Mouse (Mus musculus): ENCODE measurements around the gene Jhy.

Gene Jhy

GRCm38 (mm10) chr9:40927351-40927980, 36.5 kb downstream of the Jhy start:
- CTCF ChIA-PET, result no interaction called here

DNA sequence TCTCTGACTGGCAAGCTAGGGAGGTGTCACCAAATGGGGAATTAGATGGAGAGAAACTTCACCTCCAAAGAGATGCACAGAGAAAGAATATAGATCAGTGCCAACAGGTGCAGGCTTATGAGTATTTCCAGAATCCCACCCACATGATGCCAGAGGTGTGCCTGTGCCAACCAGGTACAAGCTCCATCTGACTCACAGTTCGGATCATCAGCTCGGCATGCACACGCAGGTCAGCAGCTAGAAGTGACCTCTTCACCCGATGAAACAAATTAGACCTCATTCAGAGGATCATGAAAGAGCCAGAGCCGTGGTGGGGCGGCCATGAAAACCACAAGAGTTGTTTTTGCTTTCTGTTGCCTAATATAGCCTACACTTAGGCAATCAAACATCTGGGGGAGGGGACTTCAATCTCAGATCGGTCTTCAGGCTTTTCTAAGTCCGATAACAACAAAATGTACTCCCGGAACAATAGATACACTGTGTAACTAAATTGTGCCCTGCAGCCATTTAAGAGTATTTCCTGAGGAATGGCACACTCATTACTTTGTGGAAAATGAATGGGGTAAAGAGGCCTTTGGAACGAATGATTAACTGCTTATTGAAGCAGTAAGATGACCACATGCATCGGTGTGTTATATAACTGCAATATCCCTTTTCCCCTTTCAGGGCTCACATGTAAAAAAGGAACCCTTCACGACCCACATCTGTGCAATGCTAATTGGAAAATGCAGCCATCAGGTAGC, 45.9 kb downstream of the Jhy start:
- CTCF ChIA-PET, result no interaction called here

DNA sequence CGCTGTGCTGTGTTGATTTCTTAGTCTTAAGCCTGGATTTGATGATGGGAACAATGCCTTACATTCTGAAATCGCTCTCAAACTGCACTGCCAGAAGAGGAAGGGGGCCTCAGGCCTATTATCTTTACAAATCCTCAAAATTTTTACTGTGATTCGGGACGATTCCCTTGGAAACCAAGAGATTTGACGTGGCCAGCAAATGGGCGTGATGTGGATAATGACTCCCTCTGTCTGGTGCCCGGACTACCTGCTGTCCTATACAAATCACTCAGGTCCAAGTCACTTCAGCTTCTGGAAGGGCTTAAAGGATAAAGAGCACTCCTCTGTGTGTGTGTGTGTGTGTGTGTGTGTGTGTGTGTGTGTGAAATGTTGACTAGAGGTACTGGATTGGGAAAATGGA, 55.0 kb downstream of the Jhy start:
- CTCF ChIA-PET, result no interaction called here

GRCm38 (mm10) chr9:40908411-40908810, 55.5 kb downstream of the Jhy start:
- CTCF ChIA-PET, result no interaction called here

DNA sequence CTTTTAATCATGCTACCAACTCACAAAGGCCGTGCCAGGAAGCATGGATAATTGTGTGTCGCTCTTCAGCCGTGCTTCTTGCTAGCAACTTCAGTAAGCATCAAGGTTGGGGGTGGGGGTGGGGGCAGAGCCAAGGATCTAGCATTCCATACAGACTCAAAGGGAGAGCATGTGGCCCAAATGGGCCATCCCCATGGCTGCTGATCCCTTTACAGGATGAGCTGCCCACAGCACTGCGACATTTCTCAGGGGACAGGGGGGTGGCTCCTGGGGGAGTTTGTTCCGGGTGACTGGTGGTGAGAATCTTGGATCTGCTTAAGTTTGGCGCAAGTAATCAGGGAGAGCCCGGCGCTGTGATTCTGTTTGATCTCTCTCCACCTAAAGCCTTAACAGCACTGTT, 56.5 kb downstream of the Jhy start:
- CTCF ChIA-PET, result no interaction called here

- CTCF ChIA-PET, result no interaction called here
Measured at GRCm38 (mm10) chr9:40892456-40892855, 71.5 kb downstream of the Jhy start.

- CTCF ChIA-PET, result no interaction called here
Measured at GRCm38 (mm10) chr9:40889389-40889788, 74.5 kb downstream of the Jhy start.

DNA sequence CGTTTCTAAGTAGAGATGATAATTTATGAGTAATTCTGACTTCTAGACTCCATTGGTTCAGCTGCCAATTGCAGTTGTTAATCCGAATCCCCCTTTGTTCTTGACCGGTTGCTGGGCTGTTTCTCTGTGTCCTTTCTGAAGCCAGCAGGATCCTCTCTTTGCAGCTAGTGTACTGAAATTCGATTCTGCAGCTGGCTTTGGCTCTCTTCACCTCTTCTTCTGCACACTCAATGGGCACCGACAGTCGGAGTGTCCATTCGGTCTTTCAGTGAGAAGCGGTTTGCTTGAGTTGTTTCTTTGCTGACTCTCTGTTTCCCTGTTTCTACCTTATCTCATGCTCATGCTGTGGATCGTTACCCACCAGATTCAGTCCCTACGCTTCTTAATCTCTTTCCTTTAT, 78.2 kb downstream of the Jhy start:
- CTCF ChIA-PET, result no interaction called here

DNA sequence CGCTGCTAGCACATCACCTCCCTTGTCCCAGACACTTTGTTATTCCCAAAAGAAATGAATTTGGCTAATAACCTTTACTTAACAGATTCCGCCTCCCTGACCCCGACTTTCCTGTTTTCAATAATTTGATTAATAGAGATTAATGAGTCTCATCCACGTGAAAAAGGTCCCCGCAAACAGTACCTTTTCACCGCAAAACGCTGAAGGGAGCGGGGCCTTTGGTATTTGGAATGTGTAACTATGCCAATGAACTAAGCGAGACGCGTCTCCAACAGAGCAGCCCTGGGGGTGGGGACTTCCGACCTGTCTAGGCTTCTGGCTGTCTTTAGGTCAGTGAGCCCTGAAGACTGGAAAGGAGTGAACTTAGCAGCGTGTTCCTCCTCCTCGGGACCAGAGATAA, 84.9 kb downstream of the Jhy start:
- CTCF ChIA-PET, result no interaction called here

DNA sequence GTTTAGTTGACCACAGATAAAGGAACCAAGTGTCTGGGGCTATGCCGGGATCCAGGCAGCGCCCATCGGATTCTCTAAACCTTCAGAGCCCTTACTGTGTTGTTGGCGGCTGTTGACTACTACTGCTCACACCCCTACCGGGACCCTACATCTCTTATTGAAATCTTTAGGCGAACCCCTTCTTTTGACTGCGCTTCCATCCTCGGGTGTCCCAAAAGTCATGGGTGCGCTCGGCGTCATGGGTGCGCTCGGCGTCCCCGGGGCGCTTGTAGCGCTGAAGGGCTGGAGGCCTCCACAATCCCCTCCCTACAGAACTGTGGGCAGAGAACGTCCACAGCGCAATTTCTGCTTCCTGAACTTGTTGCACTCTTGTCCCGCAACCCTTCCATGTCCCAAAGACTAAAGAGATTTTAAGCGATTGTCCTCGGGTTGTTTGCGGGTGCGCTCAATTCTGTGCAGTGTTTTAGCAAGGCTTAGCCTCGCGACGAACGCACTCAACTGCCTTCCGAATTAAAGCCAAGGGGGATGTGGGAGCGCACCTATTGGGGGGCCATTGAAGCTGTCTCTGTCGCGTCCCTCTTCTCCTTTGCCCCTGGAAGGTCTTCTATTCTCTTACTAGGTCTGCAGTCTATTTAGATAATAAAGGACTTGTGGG, 85.5 kb downstream of the Jhy start:
- CTCF ChIA-PET, result no interaction called here

- CTCF ChIA-PET, result no interaction called here
Measured at GRCm38 (mm10) chr9:40877881-40878235, 86.1 kb downstream of the Jhy start.

GRCm38 (mm10) chr9:40877146-40877880, 86.6 kb downstream of the Jhy start:
- CTCF ChIA-PET, result no interaction called here

DNA sequence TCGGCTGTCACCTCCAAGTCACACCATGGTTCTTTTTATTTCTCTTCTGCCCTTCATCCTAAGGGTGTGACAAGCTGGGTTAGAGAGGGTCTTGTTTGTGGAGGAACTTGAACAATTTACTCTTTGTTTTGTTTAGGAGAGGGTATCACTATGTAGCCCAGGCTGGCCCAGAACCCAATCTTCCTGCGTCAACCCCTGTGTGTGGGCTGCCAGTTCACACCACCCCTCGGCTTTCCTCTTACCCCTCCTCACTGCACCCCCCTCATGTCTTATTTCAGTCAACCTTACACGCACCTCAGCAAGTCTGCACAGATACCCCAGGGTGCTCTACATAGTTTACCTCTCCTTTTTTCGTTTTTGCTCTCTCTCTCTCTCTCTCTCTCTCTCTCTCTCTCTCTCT, 87.2 kb downstream of the Jhy start:
- CTCF ChIA-PET, result no interaction called here

GRCm38 (mm10) chr9:40876164-40876563, 87.8 kb downstream of the Jhy start:
- CTCF ChIA-PET, result no interaction called here

DNA sequence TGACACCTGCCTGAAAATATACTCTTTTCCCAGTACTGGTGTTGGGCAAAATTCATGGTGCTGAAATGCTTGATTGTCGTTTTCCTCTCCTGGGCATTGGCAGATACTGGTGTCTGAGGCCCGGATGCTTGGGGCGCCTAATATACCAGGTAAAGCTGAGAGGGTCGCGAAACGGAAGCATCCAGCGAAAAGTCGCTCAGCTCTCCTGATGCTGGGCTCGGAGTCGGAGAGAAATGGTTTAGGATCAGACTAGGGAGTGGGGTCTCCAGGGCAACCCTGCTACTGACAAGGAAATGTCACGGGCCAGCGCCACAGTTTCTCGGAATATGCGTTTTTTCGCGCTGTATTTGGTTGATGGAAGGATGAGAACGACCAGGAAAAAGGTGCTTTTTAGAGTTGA, 88.5 kb downstream of the Jhy start:
- CTCF ChIA-PET, result no interaction called here

DNA sequence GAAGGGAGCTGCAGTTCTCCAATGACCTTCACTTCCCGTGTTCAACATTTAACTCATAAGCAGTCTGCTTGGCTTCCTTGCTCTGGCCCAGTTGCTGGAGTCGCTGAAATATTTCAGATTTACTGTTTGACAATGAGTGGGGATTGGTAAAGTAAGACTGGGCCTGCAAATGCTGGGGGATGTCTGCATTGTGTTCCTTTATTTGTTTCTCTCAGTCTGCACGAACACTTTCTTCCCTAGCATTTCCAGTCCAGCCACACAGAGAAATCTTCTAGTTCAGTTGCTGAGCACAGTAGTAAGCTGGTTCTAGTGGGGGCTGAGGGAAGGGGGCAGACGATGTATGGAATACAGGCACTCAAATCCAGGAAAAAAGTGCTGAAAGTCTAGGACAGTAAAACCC, 89.0 kb downstream of the Jhy start:
- CTCF ChIA-PET, result no interaction called here

GRCm38 (mm10) chr9:40873556-40874470, 90.1 kb downstream of the Jhy start, which contains the start of gene Bsx:
Gene Bsx (plus strand): TSS chr9:40874127.
- CTCF ChIA-PET, result no interaction called here

GRCm38 (mm10) chr9:40872156-40872478, 91.8 kb downstream of the Jhy start:
- CTCF ChIA-PET, result interaction anchor here (0.5 kb wide), 1 partner anchor 316 kb away, joined by 3 read pairs; no protein-coding TSS in a partner anchor

GRCm38 (mm10) chr9:40871369-40872155, 92.4 kb downstream of the Jhy start:
- CTCF ChIA-PET, result no interaction called here

DNA sequence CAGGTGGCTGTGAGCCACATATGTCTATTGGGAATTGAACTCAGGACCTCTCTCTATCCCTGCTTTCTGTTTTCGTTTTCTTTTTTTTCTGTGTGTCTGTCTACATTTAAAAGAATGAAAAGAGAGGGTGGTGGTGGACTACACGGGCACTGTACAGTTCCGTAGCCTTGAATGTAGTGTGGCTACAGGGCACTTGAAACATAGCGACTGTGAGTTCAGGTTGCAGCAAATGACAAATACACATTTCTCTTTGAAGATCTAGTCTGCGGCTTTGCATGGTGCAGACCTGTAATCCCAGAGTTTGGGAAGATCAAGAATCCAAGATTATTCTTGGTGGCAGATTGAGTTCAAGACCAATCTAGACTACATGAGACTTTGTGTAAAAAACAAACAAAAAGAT, 93.6 kb downstream of the Jhy start:
- CTCF ChIA-PET, result no interaction called here

DNA sequence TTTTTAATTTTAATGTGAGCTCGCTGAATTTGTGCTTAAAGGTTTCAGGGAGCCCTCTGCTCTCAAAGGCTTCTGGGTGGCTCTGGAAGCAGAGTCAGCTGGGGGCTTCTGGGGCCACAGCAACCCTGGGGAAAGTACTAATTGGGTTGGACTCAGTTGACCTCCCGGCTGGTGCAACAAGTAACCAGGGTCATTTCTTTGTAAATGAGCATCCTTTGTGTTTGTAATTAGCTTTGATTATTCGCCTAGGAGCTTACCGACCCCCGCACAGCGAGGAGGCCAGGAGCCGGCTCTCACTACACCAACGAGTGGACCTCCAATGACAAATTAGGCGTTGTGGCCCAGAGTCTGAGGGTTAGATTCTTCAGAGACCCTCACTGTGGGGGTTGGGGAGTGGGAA, 104.7 kb downstream of the Jhy start:
- CTCF ChIA-PET, result no interaction called here

Data from spleen, embryonic (tissue).